Mouse (Mus musculus): ENCODE results near the gene Kif2a.

Kif2a gene

DNA sequence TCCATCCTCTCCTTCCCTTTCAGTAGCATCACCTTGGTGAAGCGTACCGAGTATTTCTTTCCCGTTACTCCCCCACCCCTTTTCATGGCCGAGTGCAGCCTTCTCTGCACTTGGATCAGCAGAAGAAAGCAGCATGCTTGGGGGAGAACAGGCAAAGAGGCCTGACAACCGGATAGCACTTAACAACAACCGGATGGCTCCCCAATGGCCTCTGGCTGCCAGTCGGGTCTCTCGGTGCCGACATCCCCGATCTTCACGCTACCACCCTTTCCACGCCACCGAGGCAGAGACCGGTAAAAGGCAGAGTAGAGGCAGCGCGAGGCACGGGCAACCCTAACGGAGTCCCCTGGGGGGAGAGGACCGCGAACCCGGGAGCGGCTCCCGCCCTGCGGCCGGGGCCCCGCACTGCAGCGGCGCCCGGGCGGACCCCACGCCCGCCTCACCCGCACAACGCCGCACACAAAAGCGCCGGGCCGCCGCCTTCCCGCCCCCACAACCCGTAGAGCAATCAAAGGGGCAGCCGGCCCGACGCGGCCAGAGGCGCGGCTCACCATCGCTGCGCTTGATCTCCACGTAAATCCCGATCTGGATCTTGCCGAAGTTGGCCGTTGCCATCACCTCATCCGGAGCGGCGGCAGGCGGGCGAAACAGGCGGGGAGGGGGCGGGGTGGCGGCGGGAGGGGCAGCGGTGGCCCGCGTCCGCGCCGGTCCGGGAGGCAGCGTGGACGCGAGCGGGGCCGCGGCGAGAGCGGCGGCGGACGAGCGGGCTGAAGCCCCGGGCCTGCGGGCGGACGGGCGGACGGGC is at the start of gene Kif2a:
Gene Kif2a, minus strand, starts transcription at position 666 of the 805 bp plus-strand sequence.
- DNase-seq (ENCODE audit: low spot score), result peak; percentile 60

- DNase-seq (ENCODE audit: low spot score), result no peak
Observed at GRCm38 (mm10) chr13:107069061-107069460, 47.1 kb upstream of the Kif2a start.

DNA sequence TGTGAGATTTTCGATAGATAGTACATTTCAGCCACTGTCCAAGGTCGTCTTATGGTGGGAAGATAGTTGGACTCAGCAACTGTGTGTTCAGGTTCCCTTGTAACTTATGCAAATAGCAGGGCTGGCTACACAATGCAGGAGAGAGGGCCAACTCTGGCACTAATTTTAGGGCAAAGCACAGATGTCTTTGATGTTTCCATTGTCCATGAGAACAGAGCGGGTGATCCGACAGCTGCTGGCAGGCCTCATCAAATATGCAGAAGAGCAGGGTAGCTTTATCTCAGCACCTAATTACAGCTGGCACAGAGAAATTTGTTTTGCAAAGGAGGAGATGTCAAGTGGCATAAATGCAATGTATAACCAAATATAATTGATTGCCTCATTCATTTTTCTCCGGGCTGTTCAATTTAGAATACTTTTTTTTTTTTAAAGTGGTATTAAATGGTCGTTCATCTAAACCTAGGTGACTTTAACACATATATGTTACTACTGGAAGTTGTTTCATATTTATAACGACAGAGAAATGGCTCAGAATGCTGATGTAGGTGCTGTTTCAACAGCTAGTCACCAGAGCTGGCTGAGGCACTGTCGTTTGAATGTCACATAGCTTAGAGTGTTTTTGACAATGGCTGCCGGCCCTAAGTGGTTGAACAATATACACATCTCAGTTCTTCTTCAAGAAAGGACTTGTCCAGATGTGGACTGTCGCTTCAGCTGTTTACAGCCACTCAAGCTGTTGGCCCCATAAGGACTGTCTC is 43.4 kb upstream of the Kif2a start:
- no peak for DNase-seq (ENCODE audit: low spot score)

GRCm38 (mm10) chr13:107064263-107064662 is 42.3 kb upstream of the Kif2a start:
- DNase-seq (ENCODE audit: low spot score), result no peak

DNA sequence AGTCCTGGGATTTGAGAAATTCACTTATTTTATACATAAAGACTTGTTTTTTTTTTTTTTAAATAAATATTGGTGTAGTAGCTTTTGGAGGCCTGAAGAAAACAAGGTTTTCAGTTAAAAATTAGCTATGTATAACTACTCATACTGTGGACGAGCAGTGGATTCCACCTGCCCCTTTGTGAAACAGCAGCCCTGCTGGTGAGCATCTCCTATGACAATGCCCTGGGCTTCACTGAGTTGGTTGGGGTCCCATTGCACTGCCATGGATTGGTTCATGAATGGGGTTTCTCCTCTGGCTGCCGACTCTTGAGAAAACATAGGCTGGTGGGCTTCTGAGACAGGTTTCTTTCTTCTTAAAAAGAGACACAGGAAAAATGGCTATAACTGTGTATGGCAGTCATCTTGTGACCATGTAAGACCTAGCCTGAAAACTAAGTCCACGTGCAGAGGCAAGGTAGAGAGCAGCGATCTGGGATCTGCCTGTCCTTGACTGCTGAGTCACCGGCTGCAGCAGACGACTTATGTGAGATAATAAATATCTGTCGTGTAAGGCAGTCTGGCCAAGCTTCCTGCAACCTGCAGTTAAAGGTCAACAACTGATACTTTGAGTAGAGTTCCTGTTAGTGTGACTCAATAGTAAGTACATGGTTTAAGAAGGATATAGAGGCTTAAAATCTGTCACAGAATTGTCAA is 41.3 kb upstream of the Kif2a start:
- no peak for DNase-seq (ENCODE audit: low spot score)

- DNase-seq (ENCODE audit: low spot score), result no peak
Observed at GRCm38 (mm10) chr13:107060098-107060497, 38.2 kb upstream of the Kif2a start.

DNA sequence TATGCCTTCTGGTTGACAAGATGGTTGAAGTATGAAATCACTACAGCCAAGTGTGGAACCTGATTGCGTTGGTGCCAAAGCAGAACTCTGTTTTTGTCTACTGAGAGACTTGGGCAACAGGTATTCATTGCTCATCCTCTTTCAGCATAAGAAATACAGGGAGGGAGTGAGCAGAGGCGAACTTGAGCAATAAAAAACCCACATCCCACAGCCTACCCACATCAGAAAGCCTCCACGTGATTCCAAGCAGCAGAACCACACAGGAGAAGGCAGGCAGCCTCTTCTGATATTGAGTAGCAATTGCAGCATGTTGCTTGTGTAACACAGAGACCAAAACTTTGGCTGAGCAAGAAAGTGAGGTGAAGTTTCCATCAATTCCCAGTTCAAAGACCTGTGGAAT is 37.5 kb upstream of the Kif2a start:
- no peak for DNase-seq (ENCODE audit: low spot score)

GRCm38 (mm10) chr13:107056318-107056717 is 34.4 kb upstream of the Kif2a start:
- DNase-seq (ENCODE audit: low spot score), result peak; percentile 41

GRCm38 (mm10) chr13:107054496-107054895 is 32.6 kb upstream of the Kif2a start:
- DNase-seq (ENCODE audit: low spot score), result no peak

DNA sequence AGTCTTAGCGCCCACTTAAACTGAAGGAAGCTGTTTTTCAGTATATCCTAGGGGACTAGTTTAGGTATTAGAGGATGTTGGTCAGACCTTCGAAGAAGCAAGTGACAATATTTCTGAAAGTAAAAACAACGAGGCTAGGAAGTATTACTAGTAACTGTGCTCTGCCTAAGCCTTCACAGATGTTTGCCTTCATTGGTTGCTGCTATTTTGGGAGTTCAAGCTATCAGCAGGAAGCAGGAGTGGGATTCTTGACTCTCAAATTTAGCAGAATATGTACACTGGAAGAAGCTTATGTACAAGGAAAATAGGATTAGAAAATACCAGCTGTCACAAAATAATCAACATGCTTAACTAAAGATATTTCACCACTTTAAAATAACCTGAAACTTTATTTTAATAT is 29.4 kb upstream of the Kif2a start:
- no peak for DNase-seq (ENCODE audit: low spot score)

- no peak for DNase-seq (ENCODE audit: low spot score)
Observed at GRCm38 (mm10) chr13:107044229-107044628, 22.3 kb upstream of the Kif2a start.

DNA sequence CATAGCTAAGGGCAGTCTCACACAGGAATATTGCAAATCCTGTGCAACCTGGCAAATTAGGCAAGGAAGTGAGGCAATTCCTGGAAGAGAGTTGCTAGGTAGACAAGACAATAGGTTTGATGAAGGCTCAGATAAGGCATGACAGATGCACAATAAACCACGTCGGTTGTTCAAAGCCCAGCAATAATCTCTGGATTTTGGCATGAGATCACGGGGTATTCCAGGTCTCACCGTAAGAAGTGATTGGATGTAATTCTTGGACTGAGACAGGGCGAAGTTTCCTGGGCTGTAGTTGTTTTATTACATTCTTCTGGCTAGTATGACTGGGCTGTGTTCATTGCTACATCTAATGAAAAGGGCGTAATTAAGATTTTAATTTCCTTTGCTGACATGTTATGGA is 20.6 kb upstream of the Kif2a start:
- no peak for DNase-seq (ENCODE audit: low spot score)

DNA sequence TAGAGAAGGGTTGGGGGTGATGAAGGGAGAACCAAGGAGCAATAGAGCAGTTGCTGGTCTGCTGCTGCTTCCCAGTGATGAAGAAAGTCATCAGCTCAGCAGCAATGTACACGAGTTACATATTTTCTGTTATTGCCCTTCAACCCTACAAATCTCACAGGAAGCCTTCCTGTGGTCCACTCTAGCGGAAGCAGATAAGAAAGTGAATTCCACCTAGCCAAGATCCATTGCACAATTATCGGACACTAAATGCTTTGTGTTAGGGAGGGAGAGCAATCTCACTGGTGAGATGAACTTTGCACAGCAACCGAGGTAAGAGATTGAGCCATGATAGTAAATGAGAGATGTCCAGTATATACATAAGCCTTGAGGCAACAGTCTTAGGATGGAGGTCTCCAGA is 17.6 kb upstream of the Kif2a start:
- DNase-seq (ENCODE audit: low spot score), result no peak

DNA sequence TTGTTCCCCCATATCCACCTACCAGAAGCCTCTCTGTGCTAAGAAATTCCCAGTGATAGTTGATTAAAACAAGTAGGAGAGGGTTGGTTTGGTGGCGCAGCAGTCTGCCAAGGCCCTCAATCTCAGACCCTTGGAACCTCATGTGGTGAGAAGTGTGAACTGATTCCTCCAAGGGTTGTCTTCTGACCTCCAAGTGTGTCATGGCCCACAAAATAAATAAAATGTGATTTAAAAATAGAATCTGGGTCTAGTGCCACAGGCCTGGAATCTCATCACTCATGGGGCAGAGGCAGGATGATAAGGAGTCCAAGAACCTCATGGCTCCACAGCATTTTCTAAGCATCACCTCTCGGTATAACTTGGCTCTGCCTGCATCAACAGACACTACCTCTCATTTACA is 16.4 kb upstream of the Kif2a start:
- DNase-seq (ENCODE audit: low spot score), result no peak

DNA sequence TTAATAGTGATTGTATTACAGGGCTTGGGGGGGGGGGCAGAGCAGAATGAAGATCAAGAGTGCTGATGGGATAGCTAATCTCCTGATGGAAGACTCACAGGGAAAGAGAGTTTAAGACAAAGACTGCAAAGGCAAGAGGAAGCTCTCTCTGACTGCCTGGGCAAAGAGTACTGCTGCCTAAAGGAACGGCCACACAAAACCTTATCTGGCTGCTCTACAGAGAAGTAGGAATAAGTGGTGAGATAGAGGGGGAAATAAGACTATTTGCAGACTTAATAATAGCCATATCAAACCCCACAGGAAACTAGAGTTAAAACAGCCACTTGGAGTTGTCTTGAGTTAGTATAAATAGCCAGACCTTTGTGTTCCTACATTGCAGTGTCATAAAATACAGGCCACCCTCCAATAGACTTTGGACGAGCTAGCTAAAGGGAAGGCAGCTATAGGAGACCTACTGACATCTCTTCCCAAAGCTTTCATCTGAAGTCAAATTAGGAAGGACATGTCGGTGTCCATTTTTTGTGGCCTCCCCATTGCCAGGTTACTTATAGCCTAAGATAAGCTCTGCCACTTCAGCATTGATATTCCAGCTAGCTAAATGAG is 13.7 kb upstream of the Kif2a start:
- no peak for DNase-seq (ENCODE audit: low spot score)

- DNase-seq (ENCODE audit: low spot score), result no peak
Observed at GRCm38 (mm10) chr13:107035078-107035477, 13.2 kb upstream of the Kif2a start.

GRCm38 (mm10) chr13:107034028-107034920 is 12.3 kb upstream of the Kif2a start:
- no peak for DNase-seq (ENCODE audit: low spot score)

- no peak for DNase-seq (ENCODE audit: low spot score)
Observed at GRCm38 (mm10) chr13:107031228-107031627, 9.3 kb upstream of the Kif2a start.

- no peak for DNase-seq (ENCODE audit: low spot score)
Observed at GRCm38 (mm10) chr13:107027218-107027617, 5.3 kb upstream of the Kif2a start.

DNA sequence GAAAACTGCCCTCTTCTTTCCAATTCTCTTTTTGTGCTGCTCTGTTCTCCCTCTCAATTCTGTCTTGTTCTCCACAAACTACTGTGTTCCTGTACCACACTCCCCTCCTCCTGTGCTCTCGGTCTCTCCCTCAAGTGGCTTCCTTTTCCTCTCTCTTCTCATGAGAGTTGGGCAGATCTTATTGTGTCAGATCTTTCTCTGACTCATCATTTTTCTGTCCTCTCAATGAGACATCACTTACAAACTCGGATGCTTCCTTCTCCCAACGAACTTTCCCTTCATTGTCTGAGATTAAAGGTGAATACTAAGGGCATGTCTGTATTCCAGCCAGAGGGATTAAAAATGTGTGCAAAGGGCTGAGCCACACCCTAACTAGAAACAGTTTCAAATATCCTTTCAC is 3.7 kb upstream of the Kif2a start:
- DNase-seq (ENCODE audit: low spot score), result no peak
